Mouse (Mus musculus) gonadal fat pad, adult 2 months (tissue): Measurements from ENCODE around the gene Kcnj5. TPM values are rescaled to one million over a fixed set of nuclear protein-coding genes. Genes with fewer than 3 reads are reported as not detected.
A peak's percentile ranks its signal among the peaks of the same experiment; 100 is the strongest.

Experiments
- DNase-seq: peaks from one replicate; pipeline ENCODE4 v3.0.0-alpha.2; 2012; ENCODE audit warnings: low read depth
- polyA plus RNA-seq: library from polyadenylated mRNA; depleted of rRNA; stranded (reverse); fragments of >200 nt; gene quantifications from 2 replicates; pipeline ENCODE4 v1.2.3, GENCODE M21; 2012; rRNA removed

Gene Kcnj5
- polyA plus RNA-seq, 1 experiment, result 0.26 TPM

GRCm38 (mm10) chr9:32315999-32316398 lies 28.2 kb downstream of the Kcnj5 start:
- no peak for DNase-seq

DNA sequence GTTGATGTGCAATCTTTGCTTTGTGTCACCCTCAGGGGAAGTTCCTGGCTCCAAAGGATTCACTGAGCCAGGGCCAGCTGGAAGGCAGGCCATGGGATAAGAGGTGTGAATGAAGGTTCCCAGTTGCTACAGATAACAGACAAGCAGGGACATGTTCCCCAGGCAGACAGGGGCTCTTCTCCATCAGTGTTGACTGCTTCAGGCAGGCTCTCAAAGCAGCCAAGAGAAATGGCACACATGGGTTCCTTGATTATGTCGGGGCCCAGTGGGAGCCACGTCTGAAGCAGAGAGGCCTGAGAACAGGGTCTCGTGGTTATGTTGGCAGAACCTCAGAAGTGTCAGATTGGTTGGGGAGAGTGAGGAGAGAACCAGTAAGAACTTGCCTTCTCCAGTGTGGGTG lies 30.1 kb downstream of the Kcnj5 start:
- DNase-seq, result peak; percentile 57

GRCm38 (mm10) chr9:32312208-32312607 lies 31.9 kb downstream of the Kcnj5 start:
- no peak for DNase-seq

DNA sequence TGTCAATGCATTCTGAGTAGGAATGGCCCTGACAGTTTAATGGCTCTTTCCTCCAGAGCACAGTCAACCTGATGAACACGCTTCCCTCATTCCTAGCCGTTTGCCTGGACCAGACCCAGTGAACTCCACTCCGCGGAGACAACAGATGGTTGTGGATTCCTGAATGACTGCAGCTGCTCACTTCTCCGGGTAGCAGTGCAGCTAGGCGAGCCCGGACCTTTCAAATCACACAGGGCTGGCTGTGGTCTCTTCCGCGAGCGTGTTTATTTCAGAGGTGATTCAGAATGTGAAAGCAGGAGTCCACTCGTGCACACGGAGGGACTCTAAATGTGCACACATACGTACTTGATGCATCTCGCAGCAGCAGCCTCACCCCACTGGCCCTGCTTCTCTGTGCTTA lies 32.4 kb downstream of the Kcnj5 start:
- no peak for DNase-seq

DNA sequence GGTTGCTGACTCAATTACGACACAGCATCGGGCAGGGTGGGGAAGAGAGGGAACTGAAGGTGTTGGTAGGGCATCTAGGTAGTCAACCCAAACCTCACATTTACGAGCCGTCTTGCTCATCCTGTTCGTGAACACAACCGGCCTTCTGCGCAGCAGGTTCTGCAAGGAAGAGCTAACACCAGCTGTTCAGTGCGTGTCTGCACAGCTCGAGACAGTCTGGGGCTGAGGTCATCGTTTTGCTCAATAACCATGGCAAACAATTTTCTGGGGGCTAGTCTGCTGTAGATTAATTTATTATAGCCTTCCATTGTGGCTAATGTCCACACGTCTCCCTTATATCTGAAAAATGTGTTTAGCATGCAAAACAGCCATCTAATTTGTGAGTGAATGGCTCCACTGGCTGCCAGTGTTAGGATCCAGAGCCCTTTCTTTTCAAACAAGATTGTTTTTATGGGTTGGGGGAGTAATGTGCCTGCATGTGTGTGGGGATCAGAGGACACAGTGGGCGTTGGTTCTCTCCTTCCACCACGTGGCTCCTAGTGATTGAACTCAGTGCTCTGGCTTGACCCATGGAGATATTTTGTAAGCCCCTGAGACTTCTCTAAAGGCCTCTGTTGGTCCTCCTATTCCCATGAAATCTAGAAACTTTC lies 41.5 kb downstream of the Kcnj5 start:
- no peak for DNase-seq

DNA sequence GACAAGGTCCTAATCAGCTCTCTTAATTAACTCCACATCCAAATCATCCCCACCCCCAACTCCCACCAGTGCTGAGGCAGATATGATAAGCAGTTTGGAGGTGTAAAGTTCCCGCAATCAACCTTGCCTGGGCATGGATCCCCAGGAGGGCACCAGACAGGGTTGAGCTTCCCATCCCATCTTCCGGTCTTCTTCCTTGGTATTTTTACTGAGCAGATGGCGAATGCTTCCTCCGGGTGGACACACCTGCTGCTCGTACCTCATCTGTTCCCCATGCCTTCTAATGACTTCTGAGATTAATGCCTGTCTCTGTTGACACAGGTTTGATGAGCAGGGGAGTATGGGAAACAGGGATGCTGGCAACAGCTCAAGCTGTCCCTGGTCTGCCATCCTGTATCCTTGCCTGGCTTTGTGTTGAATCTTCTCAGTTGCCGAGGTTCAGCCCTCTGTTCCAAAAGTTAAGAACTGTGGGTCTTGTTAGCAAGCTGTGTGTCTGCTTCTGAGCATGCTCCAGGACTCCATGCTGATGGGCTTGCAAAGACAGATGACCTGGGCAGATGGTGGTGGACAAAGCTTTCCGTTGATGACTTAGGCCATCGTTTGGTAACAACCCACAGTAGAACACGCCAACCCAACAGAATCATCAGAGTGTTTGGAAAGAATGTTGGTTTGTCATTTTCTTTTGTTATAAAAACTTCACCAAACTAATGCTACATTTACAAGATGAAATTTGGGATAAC lies 48.9 kb downstream of the Kcnj5 start:
- no peak for DNase-seq

DNA sequence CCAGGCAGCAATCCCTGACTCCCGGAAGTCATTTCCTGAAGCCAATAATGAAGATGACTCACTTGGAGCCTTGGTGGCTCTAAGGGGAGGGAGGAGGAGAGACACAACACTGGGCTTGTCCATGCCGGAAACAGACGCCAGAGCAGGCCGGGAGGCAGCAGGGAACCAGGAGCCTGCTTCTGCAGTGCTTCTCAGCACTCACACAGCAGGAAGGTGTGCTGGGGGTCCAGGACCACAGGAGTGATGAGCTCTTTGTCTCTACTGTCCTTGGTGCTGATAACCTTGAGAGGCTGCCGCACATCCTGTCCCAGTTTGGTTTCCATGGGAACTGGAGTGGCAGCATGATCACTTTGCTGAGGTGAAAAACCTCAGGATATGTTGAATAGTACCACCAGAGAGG lies 51.5 kb downstream of the Kcnj5 start:
- no peak for DNase-seq

- no peak for DNase-seq
Measured at GRCm38 (mm10) chr9:32291618-32292017, 52.5 kb downstream of the Kcnj5 start.

DNA sequence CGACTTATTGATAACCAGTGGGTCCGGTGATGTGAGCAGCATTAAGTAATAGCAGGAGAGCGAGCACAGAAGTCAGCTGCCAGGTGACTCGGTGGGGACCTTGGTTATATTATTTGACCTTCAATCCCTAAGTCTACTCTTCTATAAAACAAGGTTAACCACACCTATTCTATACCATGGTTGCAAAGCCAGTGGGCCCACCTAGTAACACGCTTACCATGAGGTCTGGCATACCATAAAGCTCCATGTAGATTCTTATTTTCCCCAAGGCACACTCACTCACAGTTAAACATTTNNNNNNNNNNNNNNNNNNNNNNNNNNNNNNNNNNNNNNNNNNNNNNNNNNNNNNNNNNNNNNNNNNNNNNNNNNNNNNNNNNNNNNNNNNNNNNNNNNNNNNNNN lies 60.6 kb downstream of the Kcnj5 start:
- no peak for DNase-seq

- no peak for DNase-seq
Measured at GRCm38 (mm10) chr9:32280456-32280855, 63.7 kb downstream of the Kcnj5 start.

GRCm38 (mm10) chr9:32279789-32280188 lies 64.4 kb downstream of the Kcnj5 start:
- DNase-seq, result no peak

- DNase-seq, result no peak
Measured at GRCm38 (mm10) chr9:32278052-32278451, 66.1 kb downstream of the Kcnj5 start.

GRCm38 (mm10) chr9:32271896-32272444 lies 72.2 kb downstream of the Kcnj5 start:
- DNase-seq, result no peak

Other genes starting within 250 kb of the Kcnj5 start
- 5.3 and 14.6 TPM in 2 replicates for gene Arhgap32, start 228.2 kb downstream of the Kcnj5 start, polyA plus RNA-seq
- gene Kcnj1, start 28.1 kb upstream of the Kcnj5 start, polyA plus RNA-seq, result not detected in 2 replicates
- 9.7 and 10.4 TPM in 2 replicates for gene Fli1, start 198.5 kb upstream of the Kcnj5 start, polyA plus RNA-seq